Mouse (Mus musculus) ZHBTc4 (cell line): ENCODE results near the gene Gpr171.
A peak's percentile ranks its signal among the peaks of the same experiment; 100 is the strongest.
"Not testable (repeated sequence)": the region's sequence is repeated elsewhere in the genome, so short reads cannot be mapped to it uniquely, and the experiment has no call there.

Experiments used
- DNase-seq: peaks from one replicate; pipeline ENCODE4 v3.0.0-alpha.2; 2011; ENCODE audit warnings: low read depth, low spot score

The Gpr171 gene

DNA sequence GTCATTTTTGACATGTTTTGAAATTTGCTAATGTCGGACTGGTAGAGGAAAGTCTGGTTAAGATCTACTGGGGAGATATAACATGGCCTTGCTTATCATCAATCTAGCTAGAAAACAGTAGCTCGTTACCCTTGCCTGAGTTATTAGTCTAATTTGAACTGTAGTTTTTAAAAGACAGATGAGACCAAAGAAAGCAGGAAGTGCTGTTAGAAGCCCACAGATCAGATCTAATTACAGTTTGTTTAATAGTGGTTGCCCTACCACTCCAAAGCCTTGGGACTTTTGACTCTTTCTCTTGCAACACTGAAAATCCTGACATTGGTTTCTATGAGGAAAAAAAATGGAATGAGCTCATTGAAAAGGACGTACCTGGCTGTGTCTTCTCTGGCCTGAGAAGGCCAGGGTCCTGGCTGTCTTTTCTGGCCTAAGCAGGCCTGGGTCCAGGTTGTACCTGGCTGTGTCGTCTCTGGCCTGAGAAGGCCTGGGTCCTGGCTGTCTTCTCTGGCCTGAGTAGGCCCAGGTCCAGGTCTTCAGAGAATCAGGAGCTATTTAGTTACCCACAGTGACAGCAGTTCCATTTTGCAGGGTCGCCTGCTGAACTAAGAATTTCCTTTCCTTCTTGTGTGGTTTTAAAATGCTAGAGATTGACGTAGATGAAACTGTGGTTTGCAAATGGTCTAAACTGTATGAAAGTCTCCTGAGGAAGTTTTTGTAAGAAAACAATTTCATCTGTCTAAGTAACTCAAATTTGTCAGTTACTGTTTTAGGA, at the start of gene Gpr171:
Gpr171 (minus strand) TSS at position 604 of the 769 bp plus-strand sequence.
- no peak for DNase-seq

DNA sequence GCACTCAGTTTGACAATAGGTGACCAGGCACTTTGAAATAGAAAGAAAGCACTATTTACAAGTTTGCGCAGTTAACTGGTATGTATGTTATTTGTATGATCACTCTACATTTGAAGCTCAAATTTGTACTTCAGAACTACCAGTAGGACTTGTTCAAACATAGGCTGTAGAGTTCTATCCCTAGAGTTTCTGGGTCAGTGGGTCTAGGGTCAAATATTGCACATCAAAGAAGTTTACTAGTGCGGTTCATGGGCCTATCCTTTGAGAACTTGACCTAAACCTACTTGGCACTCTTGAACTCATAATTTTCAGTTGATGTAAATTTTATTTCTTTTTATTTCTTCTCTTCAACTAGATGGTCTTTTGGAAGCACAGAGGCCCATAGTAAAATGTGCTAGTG, 49.0 kb upstream of the Gpr171 start:
- no peak for DNase-seq

DNA sequence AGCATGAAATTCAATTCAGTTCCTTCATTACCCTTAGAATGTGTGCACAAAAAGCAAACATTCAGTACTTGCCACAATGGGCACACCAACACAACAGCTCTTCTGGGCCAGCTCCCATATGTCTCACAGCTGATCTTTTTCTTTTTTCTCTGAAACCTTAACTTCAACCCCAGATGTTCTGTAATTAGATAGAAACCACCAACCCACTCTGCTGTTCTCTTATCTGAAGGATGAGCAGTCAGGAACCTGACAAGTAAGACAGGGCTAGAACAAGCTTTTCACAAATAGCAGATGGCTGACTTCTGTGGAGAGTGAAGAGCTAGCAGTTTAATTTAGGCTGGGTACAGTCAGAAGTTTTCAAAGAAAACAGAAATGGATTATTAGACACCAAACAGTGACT, 48.0 kb upstream of the Gpr171 start:
- no peak for DNase-seq

DNA sequence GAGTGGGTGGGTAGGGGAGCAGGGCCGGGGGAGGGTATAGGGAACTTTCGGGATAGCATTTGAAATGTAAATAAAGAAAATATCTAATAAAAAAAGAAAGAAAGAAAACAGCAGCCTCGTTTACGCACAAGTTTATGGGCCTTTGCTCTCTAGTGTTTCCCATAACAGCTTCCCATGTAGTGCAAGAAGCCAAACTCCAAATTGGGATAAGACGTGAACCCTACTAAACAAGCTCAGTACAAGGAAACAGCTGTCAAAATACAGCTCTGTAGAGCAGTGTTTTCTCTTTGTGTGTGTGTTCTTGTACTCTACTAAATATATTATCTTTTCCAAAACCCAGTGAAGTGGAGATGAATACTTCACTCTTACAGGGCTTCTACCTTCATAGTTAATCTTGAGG, 43.6 kb upstream of the Gpr171 start:
- no peak for DNase-seq

DNA sequence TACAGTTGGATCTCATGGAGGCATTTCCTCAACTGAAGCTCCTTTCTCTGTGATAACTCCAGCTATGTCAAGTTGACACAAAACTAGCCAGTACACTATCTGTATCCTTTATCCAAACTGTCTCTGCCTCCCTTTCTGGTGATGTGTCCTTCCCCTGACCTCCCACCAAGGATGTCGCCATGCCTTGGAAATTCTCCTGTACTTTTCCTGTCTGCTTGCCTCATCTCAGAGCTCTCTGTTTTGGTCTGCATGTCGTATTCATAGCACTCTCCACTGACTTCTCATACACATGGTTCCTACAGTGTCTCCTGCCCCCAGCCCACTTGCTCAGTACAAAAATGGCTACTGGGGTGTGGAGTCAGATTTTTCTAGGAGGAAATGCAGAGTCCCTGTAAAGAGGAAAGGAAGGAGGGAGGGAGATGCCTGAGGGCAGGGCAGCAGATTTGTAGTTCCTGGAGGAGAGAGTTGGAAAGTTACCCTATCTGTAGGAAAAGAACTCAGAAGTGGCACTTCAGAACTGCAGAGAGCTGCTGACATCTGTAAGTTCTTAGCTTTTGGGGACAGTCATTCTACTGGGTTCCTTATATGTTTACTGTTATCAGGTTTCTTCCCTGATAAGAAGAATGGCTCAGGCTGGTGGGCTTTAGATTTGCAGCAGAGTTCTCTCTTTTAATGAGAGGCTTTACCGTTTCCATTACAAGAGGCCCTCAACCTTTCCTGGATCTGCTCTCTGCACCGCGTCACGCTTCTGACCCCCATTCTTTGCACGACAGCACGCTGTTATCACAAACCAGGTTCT, 40.1 kb upstream of the Gpr171 start:
- DNase-seq: no peak

DNA sequence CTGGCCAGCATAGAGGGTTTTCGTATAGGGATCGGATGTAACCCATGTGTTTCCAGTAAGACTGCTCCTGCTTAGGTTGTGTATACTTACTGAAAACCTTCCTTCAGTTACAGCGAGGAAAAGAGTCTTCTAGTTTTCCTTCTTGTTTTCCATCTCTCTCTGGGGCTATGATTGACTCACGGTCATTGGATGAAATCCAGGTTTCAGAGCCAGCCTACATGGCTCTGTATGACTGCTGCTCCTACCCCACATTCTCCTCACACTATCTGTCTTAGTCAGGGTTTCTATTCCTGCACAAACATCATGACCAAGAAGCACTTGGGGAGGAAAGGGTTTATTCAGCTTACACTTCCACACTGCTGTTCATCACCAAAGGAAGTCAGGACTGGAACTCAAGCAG, 39.3 kb upstream of the Gpr171 start:
- not testable (repeated sequence) for DNase-seq

DNA sequence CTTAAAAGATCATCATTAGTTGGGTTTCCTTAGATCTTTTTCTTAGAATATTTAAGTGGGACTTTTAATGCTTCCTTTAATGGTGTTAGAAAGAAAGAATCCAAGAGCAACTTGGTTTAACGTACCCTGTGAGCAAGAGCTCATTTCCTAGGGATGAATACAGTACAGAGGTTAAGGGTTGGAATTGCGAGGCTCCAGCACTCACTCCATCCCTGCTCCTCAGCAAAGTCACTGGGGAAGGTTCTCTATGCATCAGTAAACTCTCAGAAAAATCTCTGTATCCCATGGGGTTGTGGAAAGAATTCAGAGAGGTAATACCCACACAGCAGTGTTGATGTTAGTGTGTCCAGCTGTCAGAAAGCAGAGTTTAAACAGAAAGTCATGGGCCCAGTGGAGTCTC, 38.5 kb upstream of the Gpr171 start:
- DNase-seq: no peak

DNA sequence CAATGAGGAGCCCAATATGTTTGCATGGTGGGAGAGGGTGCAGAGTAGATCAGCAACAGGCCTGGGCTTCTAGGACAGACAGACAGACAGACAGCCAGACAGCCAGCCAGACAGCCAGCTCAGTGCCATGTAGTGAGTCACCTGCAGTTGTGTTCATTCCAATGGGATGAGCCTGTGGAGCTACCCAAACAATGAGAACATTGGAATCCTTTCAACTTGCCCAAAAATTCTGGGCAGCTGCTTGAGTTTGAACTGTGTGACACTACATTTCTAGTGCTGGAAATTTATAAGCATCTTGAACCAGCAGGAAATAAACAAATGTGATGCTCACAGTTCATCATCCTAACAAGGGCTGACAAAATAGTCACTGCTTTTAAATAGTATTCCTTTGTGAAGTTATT, 38.0 kb upstream of the Gpr171 start:
- DNase-seq: no peak

DNA sequence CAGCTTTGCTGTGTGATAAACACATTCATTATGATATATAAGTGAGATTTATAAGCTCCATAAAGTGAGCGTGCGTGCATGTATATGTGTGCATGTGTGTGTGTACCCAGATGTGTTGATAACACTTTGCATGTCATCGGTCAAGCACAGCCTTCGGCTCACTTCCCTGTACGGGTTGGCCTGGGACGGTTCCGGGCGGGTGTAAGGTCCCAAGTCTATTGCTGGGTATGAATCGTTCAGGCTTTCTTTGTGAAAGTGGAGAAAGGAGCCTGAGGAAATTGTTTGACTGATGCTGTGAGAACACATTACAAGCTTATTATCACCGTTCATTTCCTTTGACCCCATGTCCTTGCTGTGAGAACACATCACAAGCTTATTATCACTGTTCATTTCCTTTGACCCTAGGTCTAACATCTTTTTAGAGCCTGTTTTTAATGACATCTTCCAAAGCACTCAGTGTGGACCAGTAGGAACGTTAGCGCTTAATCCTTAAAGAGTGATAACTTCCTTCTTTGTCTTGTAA, 37.4 kb upstream of the Gpr171 start:
- DNase-seq: no peak

DNA sequence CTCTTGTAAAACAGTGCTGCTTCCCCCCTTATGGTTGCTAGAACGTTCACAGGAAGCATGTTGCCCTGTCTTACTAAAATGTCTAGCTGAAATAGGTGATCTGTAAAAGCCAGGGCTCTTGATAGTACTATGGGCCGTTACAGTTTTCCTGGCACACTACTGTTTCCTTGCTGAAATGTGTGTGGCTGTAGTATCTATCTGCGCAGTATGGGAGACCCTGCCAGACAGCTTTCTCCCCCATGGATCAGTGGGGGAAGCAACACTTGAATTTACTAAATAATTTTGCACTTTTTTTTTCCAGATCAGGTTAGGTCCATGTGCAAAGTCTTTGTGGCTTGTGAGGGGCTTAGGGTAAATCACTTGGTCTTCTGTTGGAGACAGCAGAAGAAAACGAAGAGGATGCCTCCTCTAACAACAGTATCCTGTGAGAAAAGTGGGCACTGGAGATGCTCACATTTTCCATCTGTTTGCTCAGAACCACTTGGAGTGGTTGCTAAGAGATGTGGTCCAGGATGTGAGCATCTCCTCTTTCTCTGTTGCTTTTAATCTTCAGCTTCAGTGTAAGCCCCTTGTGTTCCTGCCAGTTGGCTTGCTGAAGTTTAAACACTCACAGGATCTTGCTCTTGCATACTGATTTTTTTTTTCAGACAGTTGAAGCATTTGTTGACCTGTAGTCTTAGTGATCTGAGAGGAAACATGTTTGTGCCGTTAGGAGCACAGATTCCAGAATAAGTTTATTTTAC, 34.5 kb upstream of the Gpr171 start:
- DNase-seq: no peak

DNA sequence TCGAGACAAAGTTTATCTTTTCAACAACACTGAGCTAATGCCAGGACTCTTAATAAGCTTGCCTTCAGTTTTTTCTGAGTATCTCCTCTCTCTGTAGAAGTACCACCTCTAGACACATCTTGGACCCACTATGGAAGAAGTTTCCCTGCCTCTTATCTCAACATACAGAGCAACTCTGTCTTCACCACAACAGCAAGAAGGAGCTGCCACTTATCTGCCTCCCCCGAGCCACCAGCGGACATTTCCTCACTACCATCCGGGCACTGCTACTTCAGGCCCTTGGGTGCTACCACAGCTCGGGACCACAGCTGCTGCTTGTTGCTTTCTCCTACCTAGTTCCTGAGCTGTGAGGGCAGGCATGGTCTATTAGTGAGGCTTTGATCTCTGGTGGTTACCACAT, 31.6 kb upstream of the Gpr171 start:
- DNase-seq: no peak

DNA sequence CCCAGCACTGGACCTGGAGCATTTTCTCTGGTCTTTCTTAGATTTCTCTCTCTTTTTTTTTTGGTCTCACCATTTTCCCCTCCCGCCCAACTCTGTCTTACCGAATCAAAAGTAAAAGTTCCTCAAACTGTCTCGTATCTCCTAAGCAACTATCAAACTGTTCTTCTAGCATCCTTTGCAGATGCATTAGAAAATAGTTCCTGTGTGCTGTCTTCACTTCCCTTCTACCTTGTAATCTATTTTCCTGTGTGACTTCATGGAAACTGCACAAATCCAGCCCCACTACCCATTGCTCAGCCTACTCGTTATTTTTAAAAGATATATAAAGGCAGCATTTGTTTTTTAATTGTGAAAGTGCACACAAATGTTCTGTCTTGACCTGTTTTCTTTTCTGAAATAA, 30.3 kb upstream of the Gpr171 start:
- no peak for DNase-seq

DNA sequence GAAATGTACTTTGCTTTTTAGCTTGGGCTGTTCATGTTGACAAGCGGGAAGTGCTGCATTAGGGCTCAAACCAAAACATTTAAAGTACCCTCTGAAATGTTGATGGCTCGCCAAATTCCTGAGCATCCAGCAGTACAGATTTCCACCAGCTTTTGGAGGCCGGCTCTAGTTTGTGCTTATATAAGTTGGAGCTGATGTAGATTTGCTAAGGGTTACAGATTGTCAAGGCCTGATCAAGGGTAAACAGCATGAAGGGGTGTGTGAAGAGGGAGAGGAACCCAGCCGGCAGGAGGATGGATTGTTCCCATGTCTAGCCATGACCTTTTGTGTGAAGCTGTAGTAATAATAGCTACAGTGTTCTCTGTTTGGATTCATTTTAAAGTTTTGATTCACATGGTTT, 29.5 kb upstream of the Gpr171 start:
- no peak for DNase-seq

DNA sequence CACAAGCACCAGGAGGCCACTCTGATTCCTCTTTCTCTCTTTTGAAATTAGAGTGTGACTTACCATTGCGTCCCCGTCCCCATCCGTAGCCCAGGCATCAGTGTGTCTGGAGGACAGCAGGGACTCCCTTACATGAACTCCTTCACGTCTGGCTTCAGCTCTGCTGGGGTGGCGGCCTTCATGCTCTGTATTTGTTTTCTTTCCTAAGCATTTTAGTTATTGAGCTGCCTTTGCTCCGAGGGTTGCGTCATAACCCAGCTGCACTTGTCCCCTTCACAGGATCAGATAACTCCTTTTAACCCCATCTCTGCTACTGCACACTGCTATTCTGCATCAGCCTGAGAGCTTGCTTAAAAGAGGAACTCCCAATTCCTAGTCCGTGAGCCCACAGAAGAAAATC, 28.8 kb upstream of the Gpr171 start:
- no peak for DNase-seq

DNA sequence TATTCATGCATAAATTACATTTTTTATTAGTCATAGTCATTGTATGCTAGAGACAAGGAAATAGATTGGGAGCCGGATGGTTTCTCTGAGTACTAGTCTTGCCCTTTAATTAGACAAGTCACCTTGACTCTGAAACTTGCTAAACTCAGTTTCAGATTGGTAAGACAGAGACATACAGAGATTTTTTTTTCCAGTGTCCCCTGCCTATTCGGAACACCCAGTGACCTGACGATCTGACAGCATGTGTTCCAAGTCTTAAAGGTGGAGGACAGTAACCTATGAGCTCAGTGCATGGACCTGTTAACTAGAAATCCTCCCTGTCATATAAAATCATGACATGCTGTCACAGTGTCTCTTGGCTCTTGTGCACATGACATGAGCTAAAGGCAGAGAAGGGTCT, 27.9 kb upstream of the Gpr171 start:
- DNase-seq: no peak

DNA sequence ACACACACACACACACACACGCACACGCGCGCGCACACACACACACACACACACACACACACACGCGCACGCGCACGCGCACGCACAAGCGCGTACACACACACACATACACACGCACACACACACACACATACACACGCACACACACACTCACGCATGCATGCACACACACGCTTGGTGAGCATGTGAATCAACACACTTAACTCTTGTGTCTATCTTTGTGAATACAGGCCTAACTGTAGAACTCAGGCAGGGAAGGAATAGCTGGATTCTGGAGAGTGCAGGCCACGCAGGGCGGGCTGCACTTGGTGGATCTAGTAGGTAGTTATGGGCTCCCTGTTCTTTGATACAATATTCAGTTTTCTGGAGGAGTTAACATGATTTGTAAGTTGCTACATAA, 27.1 kb upstream of the Gpr171 start:
- DNase-seq: no peak

DNA sequence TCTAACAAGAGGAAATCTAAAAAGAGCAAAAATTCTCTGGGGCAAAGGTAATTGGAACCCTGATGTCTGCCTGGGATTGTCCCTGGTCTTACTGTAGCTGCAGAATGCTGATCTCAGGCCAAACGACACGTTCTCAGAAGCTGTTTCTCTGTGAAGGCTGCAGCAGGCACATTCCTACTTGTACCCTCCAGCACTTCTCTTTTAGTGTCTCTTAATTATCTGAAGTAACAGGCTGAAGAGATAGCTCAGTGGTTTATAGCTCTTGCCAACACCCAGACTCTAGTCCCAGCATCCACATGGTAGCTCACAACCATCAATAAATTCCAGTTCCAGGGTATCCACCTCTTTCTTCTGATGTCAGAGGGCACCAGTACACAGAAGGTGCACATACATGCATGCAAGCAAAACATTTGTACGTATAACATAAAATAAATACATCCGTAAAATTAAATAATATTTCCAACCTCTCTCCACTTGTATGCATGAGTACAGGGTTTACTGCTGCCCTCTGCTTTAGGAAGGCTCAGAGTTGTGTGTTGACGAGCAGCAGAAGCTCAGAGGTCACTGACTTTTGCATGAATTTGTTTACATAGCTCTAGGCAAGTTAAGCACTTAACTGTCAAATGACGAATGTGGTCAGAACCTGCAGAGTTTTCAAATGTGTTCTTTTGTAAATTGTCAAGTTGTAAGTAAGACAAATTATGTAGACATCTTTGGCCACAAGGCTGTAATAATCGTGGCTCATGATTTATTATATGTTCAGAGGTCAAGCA, 24.3 kb upstream of the Gpr171 start:
- DNase-seq: no peak

DNA sequence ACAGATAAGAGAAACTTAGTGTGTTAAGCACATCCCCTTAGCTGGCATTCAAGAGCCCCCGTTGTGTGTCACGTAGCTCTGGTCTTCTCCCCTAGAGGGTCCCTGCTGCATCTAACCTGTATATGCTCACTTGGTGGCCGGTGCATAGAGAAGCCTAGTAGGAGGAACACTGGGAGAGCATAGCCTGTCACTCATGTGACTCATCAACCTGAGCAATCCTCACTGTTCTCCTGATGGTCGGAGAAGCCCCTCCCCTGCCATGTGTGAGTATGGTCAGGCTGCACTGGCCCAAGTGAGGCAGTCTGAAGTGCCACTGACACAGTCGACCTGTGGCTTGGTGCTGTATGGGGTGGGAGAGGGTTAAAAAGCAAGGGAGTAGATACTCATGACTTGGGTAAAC, 23.4 kb upstream of the Gpr171 start:
- no peak for DNase-seq

DNA sequence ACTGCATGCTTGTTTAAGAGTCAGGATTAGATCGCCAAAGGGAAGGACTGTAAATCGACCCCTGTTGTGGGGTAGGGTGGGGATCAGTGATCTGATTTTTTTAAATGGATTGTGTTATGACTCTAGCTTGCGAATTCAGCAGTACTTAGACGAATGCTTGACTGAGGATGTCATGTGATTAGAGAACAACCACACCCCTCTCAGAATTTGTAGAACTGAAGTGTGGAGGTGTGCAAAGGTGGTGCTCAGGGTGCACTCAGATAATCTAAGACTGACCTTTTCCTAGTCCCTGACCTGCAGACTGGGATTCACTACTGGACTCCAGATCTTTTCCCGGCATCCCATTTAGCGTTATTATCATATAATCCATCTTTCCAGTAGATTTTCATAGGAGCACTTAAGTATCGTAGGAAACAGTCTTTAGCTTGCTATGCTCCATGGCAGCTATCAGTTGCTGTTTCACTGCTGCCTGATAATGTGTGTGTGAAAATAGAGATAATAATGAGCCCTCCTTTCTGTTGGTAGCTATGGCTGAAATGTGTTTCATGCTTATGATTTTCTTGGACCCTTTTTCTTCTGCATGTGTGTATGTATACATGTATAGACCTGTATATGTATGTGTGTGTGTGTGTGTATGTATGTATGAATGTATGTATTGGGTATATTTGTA, 20.3 kb upstream of the Gpr171 start:
- no peak for DNase-seq

DNA sequence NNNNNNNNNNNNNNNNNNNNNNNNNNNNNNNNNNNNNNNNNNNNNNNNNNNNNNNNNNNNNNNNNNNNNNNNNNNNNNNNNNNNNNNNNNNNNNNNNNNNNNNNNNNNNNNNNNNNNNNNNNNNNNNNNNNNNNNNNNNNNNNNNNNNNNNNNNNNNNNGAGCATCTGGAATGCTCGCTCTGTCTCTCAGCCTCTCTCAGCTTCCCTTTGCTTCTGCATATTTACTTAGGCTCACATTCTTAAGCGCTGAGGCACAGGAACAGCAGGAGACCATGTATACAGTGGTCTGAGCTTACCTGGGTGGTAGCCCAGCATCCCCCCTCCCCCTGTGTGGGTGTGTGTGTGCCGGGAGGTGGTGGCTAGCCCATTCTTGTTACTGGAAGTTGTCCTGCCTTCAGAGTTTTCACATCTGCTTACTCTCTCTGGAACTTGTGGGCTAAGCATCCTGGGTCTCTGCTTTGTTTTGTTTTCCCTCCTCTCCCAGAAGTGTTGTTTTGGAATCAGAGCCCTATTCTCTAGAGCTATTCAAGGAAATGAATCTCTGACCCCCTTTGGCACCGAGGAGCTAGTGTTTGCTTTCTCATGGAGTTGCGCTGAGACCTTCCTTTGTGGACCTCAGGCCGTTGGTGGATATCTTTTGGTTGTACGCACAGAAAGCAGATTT, 19.6 kb upstream of the Gpr171 start:
- peak; percentile 64 for DNase-seq
